In the genomic region with DNA sequence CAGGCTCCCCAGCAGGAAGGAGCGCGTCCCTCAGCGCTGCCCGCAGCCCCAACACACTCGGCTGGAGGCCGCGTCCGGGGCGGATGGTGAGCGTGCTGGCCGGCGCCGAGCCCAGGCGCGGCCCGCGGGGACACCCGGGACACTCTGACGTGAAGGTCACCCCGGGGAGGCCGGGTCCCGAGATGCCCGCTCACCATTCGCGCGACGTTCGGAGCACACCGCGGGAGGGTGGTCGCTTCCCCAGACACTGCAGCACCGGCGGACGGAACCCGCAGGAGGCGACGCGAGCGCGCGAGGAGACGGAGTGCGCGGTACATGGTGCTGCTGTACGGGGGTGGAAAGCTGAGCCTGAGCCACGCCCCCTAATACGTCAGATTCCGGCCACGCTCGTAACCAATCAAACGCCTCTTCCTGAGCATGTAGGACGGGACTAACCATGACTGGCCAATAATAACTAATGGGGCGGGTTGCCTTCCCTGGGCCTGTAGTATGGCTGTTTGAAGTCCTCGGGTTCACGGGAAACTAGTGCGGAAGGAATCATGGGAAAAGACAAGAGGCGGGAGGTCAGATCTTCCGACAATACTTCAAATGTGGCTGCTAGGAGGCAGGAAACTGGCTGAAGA, we compare ENCODE assay signal across 8 mouse cellular contexts. TPM values are rescaled to one million over a fixed set of nuclear protein-coding genes. Genes with fewer than 3 reads are reported as not detected.
DNase-seq lines count a peak whose midpoint lies in the region; ATAC-seq and TF ChIP-seq lines count a peak whose summit lies in the region.

A gene (minus strand): TSS at position 379 of the 623 bp plus-strand sequence.

- in situ Hi-C loops in Patski (cut with MboI; ENCODE audit: low pct_unique_long_range_greater_than_20kb) = loop anchor here (5.0 kb wide), 1 partner anchor 67 kb away; a partner anchor contains a TSS

- under 1% methylated on average over 58 of the region's 58 CpGs for WGBS in hindbrain, embryonic 13.5 days

- no peaks in the 10 kb centered on the region for H3K9me3 ChIP-seq in hindbrain, embryonic 13.5 days

- H3K4me3 ChIP-seq in hindbrain, embryonic 13.5 days = peak within 1 kb of the TSS; percentile 91

- TF ChIP-seq CTCF in Patski (IDR thresholded peaks at IDR 0.05) = no peak

- peak within 1 kb of the TSS; percentile 97 for H3K9ac ChIP-seq in hindbrain, embryonic 13.5 days

- POLR2A ChIA-PET in Patski (lab: Charles Lee) = no interaction called here

- CTCF ChIA-PET in Patski (lab: Charles Lee) = no interaction called here

- H3K27ac ChIP-seq in hindbrain, embryonic 13.5 days = peak within 1 kb of the TSS; percentile 89

- H3K27me3 ChIP-seq in Patski = peaks cover 10% of the 10 kb centered on the region
- H3K27me3 ChIP-seq in hindbrain, embryonic 13.5 days = no peaks in the 10 kb centered on the region

- H3K4me1 ChIP-seq in hindbrain, embryonic 13.5 days (replicated peaks) = peaks cover 18% of the 10 kb centered on the region

- ATAC-seq in Patski = peak; percentile 100
- peak; percentile 100 for ATAC-seq in hindbrain, embryonic 13.5 days (ENCODE audit: low FRiP score)

- peak; percentile 87 for DNase-seq in Patski (ENCODE audit: low read depth, low spot score)
- peak; percentile 93 to 96 for DNase-seq in cerebellum, postnatal 14 days
- peak; percentile 94 to 95 for DNase-seq in frontal cortex, postnatal 14 days (ENCODE audit: low spot score in 2 of 2)
- peak; percentile 86 to 87 for DNase-seq in layer of hippocampus, postnatal 25 days (ENCODE audit: extremely low spot score in 1 of 2, low spot score in 1 of 2)
- DNase-seq in lung, postnatal 25 days (ENCODE audit: low spot score) = peak; percentile 98
- peak; percentile 98 for DNase-seq in retina, embryonic 14.5 days (ENCODE audit: low spot score)
- peak; percentile 95 for DNase-seq in thymus, postnatal 4 days

- H3K4me2 ChIP-seq in hindbrain, embryonic 13.5 days = peak within 1 kb of the TSS; percentile 93

- no peaks in the 10 kb centered on the region for H3K36me3 ChIP-seq in hindbrain, embryonic 13.5 days

RNA-seq across cellular contexts. Expression of the gene that starts here (rescaled TPM):
- polyA plus RNA-seq in Patski (2021) = 146 TPM
- polyA plus RNA-seq in hindbrain, embryonic 13.5 days (2015; fragmentation: Nextera tagmentation; extraction: Ambion mirVana) = 83.4 and 84.5 TPM in 2 replicates
- 10 to 100 TPM; 76.2 to 76.5 TPM for total RNA-seq in layer of hippocampus, postnatal 25 days (2021)

Comparison
In these comparisons a context has a peak if more than half of its experiments do, and no peak if none do; other contexts are left out.
1. Peak in every context shown above with its lines: DNase-seq, ATAC-seq, H3K4me3 ChIP-seq and H3K27ac ChIP-seq.